Mouse (Mus musculus) MEL (cell line): Measurements from ENCODE around the gene Tenm3.

Experiments used
- CTCF ChIP-seq, 3 experiments: IDR thresholded peaks in 2 of 3; conservative IDR thresholded peaks in 1 of 3; 2 replicates each; pipeline ENCODE4 v1.5.1; 2011 to 2012; ENCODE audit warnings: low read length in 3 of 3, low read depth in 2 of 3, mild to moderate bottlenecking in 2 of 3, improper control_type of control experiment in 1 of 3, inconsistent platforms in 1 of 3, mixed read lengths in 1 of 3, moderate library complexity in 1 of 3; ENCODE audit not compliant: control insufficient read depth in 1 of 3, insufficient read depth in 1 of 3, poor library complexity in 1 of 3, severe bottlenecking in 1 of 3
- EP300 ChIP-seq, 2 experiments: IDR thresholded peaks; 2 replicates each; pipeline ENCODE4 v1.6.1; 2011; ENCODE audit warnings: improper control_type of control experiment in 2 of 2, low read length in 2 of 2, low read depth in 1 of 2, mild to moderate bottlenecking in 1 of 2
- JUND ChIP-seq: IDR thresholded peaks from 2 replicates; pipeline ENCODE4 v1.6.1; 2011; ENCODE audit warnings: low read depth, mild to moderate bottlenecking, improper control_type of control experiment, low read length
- KAT2A ChIP-seq: conservative IDR thresholded peaks from 2 replicates; pipeline ENCODE4 v1.6.1; 2012; ENCODE audit warnings: low read depth, low read length, improper control_type of control experiment, inconsistent platforms
- MYC ChIP-seq: IDR thresholded peaks from 2 replicates; pipeline ENCODE4 v1.6.1; 2011; ENCODE audit warnings: low read depth, mild to moderate bottlenecking, low read length, improper control_type of control experiment, moderate library complexity
- POLR2AphosphoS2 ChIP-seq: IDR thresholded peaks from 2 replicates; pipeline ENCODE4 v1.6.1; 2011; ENCODE audit warnings: low read length, improper control_type of control experiment
- TBP ChIP-seq: IDR thresholded peaks from 2 replicates; pipeline ENCODE4 v1.8.0; 2011; ENCODE audit warnings: low read depth, low read length, improper control_type of control experiment
- UBTF ChIP-seq: IDR thresholded peaks from 2 replicates; pipeline ENCODE4 v1.6.1; 2012; ENCODE audit warnings: low read depth, mild to moderate bottlenecking, inconsistent platforms, low read length, improper control_type of control experiment, moderate library complexity, borderline replicate concordance; ENCODE audit not compliant: insufficient read depth
- USF1 ChIP-seq: IDR thresholded peaks from 2 replicates; pipeline ENCODE4 v1.6.1; 2014; ENCODE audit warnings: low read depth, mild to moderate bottlenecking, inconsistent platforms, low read length, improper control_type of control experiment, moderate library complexity

DNA sequence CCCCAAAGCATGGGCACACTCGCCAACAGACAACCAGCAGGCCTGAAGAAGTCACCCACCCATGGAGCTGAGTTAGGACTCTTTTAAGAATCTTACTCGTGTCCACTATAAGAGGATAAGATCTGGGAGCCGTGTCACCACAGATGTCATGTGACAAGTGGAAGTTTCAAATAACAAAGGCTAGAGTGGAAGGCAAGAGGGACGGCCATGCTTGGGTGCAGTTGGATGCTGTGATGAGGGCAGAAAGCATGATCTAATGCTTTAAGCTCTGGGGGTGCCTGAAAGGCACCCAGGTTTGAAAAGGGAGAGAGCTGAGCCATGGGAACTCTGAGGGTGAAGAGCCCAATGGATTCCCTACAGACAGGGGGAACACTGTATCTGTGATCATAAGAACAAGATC is 64.6 kb downstream of the Tenm3 start:
- TF ChIP-seq CTCF (IDR thresholded peaks at IDR 0.05 in 2 of 3, conservative IDR thresholded peaks at IDR 0.05 in 1 of 3; ENCODE audit: control insufficient read depth in 1 of 3, insufficient read depth in 1 of 3, low read depth in 2 of 3, low read length in 3 of 3, poor library complexity in 1 of 3, severe bottlenecking in 1 of 3) (no peak), MYC (no peak), KAT2A (no peak), POLR2AphosphoS2 (no peak), EP300 (IDR thresholded peaks at IDR 0.05; ENCODE audit: low read depth in 1 of 2, low read length in 2 of 2) (no peak), USF1 (no peak), JUND (no peak), UBTF (no peak), TBP (no peak)
